Mouse (Mus musculus) cerebellum, adult 2 months (tissue): ENCODE measurements around the gene Trappc2l. TPM values are rescaled to one million over a fixed set of nuclear protein-coding genes. Genes with fewer than 3 reads are reported as not detected.
A peak's percentile ranks its signal among the peaks of the same experiment; 100 is the strongest.
"Not testable (repeated sequence)": the region's sequence is repeated elsewhere in the genome, so short reads cannot be mapped to it uniquely, and the experiment has no call there.

Experiments
- DNase-seq, 2 experiments: peaks; one replicate each; pipeline ENCODE4 v3.0.0; 2021
- H3K27ac ChIP-seq: fragments of 200-500 bp; 2 replicates; pipeline ENCODE4 v1.5.1; 2012; ENCODE audit warnings: low read length, control low read depth, inconsistent platforms; ENCODE audit not compliant: insufficient read depth
- H3K27me3 ChIP-seq: fragments of 200-500 bp; 2 replicates; pipeline ENCODE4 v1.6.1; 2012; ENCODE audit warnings: inconsistent platforms, mild to moderate bottlenecking, low read length, moderate library complexity; ENCODE audit not compliant: control insufficient read depth, insufficient read depth
- H3K4me1 ChIP-seq: fragments of 200-500 bp; 2 replicates; pipeline ENCODE4 v1.6.1; 2011; ENCODE audit warnings: low read length; ENCODE audit not compliant: control insufficient read depth, insufficient read depth
- H3K4me3 ChIP-seq: fragments of 200-500 bp; replicated peaks from 2 replicates; pipeline ENCODE3; 2011; ENCODE audit warnings: mild to moderate bottlenecking, low read depth, low read length, control low read depth; ENCODE audit not compliant: insufficient read depth
- CTCF ChIP-seq: fragments of 200-500 bp; IDR thresholded peaks from 2 replicates; pipeline ENCODE4 v1.5.1; 2011; ENCODE audit warnings: low read depth, mild to moderate bottlenecking, control low read depth, low read length, moderate library complexity, borderline replicate concordance; ENCODE audit not compliant: insufficient read depth
- POLR2A ChIP-seq: fragments of 200-500 bp; IDR thresholded peaks from 2 replicates; pipeline ENCODE4 v1.6.1; 2011; ENCODE audit warnings: low read length, control low read depth, borderline replicate concordance; ENCODE audit not compliant: insufficient read depth
- WGBS: fragments of 180-500 bp; shearing (Covaris S2); methylation state at CpG from one replicate; pipeline ENCODE4 v1.1.7; 2018; 5-methylcytosine and 5-hydroxymethylcytosine counted together
- polyA plus RNA-seq: library from polyadenylated mRNA; depleted of rRNA; stranded (reverse); fragments of >200 nt; gene quantifications from 2 replicates; pipeline ENCODE4 v1.2.3, GENCODE M21; 2012

Trappc2l gene
- polyA plus RNA-seq, 1 experiment: 206 TPM

DNA sequence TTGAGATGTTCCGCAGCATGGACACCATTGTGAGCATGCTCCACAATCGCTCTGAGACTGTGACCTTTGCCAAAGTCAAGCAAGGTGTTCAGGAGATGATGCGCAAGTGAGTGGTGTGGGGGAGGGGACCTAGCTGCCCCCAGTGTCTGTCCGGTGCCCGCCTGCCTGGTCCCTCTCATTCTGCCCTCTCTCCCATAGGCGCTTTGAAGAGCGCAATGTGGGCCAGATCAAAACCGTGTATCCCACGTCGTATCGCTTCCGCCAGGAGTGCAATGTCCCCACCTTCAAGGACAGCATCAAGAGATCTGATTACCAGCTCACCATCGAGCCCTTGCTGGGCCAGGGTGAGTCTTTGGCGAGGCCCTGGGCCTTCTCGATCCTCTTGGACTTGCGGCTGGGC is 41.4 kb upstream of the Trappc2l start:
- WGBS: 81% methylated on average over 16 of the region's 16 CpGs

DNA sequence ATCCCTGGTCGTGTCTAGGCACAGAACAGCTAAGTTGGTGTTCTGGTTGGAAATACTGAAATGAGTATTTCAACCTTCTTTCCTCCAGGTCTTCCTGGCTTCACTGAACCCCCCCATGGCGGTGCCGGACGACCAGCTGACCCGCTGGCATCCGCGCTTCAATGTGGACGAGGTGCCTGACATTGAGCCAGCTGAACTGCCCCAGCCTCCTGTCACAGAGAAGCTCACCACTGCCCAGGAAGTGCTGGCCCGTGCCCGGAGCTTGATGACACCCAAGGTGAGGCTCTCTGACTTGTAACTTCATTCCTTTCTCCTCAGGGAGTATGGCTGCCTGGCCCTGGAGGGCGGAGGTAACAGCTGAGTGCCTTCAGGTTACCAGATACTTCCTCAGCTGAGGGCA is 40.3 kb upstream of the Trappc2l start:
- no peak overlapping the region for H3K4me3 ChIP-seq
- 25% methylated on average over 11 of the region's 11 CpGs for WGBS
- no peak overlapping the region for H3K27ac ChIP-seq
- no peaks in the 10 kb centered on the region for H3K27me3 ChIP-seq
- peak; percentile 72 to 81 for DNase-seq
- TF ChIP-seq CTCF (no peak), POLR2A (no peak)
- peaks cover 45% of the 10 kb centered on the region for H3K4me1 ChIP-seq

More for the DNA sequence above, 41.4 kb upstream of the Trappc2l start:
- DNase-seq: no peak
- Histone ChIP-seq H3K4me3 (no peak overlapping the region), H3K27ac (no peak overlapping the region), H3K27me3 (no peaks in the 10 kb centered on the region), H3K4me1 (peaks cover 39% of the 10 kb centered on the region)
- no peak for TF ChIP-seq POLR2A
- TF ChIP-seq CTCF: no peak

DNA sequence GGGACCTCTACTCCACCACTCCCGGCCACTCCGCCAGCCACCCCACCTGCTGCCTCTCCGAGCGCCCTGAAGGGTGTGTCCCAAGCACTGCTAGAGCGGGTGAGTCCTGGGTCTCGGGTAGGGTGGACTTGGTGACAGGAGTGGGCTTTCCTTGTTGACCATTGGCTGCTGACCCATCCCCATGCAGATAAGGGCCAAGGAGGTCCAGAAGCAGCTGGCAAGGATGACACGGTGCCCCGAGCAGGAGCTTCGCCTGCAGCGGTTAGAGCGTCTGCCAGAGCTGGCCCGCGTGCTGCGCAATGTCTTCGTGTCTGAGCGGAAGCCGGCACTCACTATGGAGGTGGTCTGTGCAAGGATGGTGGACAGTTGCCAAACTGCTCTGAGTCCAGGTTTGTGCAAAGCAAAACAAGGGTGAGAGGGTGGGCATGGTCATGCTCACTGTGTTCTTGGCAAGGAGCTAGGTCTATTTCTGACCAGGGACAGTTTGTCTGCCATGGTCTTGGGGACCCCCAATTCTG is 39.6 kb upstream of the Trappc2l start:
- 71% methylated on average over 17 of the region's 17 CpGs for WGBS
- H3K4me1 ChIP-seq: peaks cover 42% of the 10 kb centered on the region
- H3K4me3 ChIP-seq: no peak overlapping the region
- DNase-seq: no peak
- H3K27ac ChIP-seq: no peak overlapping the region
- TF ChIP-seq POLR2A (no peak), CTCF (no peak)
- no peaks in the 10 kb centered on the region for H3K27me3 ChIP-seq

DNA sequence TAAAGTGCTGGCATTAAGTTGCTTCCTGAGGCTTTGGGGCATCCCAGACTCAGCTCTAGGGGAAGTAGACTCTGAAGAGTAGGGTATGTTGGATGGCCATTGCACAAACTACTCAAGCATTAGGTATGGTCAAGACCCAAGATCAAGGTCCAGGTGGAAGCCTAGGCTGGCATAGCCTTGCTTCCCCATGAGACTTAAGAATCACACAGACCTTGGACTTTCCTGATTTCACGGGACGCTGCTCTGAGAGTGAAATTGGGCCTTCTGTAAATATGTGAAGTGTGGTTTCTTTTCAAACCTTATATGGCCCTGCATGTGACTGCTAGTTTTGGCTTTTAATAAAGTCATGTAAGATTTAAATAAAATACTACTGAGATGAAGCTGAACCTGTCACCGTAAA is 38.7 kb upstream of the Trappc2l start:
- Histone ChIP-seq H3K27me3 (no peaks in the 10 kb centered on the region), H3K27ac (no peak overlapping the region), H3K4me1 (peaks cover 41% of the 10 kb centered on the region), H3K4me3 (no peak overlapping the region)
- WGBS: 95% methylated on average over 3 of the region's 3 CpGs
- DNase-seq: no peak
- no peak for TF ChIP-seq POLR2A
- TF ChIP-seq CTCF: no peak

DNA sequence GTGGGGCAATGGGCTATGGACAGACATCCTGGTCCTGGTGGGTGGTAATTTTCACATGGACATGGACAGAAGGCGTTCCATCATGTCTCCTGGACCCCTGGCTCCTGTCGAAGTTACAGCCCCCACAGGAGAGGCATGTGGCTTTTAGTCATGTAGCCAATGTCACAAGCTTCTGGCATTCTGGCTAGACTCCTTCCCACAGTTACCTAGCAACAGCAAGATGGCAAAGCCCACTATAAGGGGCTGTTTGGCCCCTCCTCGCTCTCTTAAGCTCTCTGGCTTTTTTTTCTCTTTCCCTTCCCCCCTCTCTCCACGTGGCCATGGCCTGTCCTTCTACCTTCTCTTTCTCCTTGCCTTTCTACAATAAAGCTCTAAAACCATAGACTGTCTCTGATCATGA is 38.3 kb upstream of the Trappc2l start:
- not testable (repeated sequence) for DNase-seq, H3K27ac ChIP-seq, H3K4me3 ChIP-seq, H3K27me3 ChIP-seq
- peaks cover 41% of the 10 kb centered on the region for H3K4me1 ChIP-seq
- 36% methylated on average over 4 of the region's 4 CpGs for WGBS

DNA sequence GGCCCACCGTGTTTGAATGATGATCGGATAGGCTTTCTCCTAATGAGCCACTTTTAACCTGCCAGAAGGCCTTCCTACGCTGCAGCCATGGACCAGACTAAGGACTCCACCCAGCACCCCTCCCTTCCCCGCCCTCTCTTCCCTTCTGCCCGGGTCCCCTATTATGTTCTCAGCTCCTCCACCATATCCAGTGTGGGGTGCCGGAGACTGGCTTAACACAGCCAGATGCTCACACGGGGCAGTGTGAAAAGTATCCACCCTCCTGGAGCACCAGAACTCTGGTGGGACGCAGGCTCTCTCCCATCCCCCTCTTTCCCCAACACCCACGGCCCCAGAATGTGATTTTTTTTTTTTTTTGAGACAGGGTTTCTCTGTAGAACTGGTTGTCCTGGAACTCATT is 37.9 kb upstream of the Trappc2l start:
- H3K27me3 ChIP-seq: no peaks in the 10 kb centered on the region
- TF ChIP-seq CTCF: no peak
- TF ChIP-seq POLR2A: no peak
- 52% methylated on average over 9 of the region's 9 CpGs for WGBS
- H3K27ac ChIP-seq: no peak overlapping the region
- no peak for DNase-seq
- peaks cover 41% of the 10 kb centered on the region for H3K4me1 ChIP-seq
- no peak overlapping the region for H3K4me3 ChIP-seq

DNA sequence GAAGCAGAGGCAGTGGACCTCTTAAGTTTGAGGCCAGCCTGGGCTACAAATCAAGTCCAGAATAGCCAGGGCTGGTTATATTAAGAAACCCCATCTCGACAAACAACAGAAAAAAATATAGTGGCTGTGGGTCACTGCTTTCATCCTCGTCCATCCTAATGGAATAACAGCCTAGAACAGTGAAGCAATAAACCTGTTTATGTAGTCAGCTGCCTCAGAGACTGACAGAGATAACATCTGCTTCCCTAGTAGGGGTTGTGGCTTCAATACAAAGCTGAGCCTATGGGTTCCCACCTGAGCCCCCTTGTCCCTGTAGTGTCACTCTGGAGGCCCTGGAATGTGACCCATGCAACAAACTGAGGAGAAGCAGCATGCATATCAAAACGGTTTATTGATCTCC is 37.2 kb upstream of the Trappc2l start:
- TF ChIP-seq CTCF: no peak
- TF ChIP-seq POLR2A: no peak
- no peak for DNase-seq
- WGBS: 49% methylated on average over 3 of the region's 3 CpGs

DNA sequence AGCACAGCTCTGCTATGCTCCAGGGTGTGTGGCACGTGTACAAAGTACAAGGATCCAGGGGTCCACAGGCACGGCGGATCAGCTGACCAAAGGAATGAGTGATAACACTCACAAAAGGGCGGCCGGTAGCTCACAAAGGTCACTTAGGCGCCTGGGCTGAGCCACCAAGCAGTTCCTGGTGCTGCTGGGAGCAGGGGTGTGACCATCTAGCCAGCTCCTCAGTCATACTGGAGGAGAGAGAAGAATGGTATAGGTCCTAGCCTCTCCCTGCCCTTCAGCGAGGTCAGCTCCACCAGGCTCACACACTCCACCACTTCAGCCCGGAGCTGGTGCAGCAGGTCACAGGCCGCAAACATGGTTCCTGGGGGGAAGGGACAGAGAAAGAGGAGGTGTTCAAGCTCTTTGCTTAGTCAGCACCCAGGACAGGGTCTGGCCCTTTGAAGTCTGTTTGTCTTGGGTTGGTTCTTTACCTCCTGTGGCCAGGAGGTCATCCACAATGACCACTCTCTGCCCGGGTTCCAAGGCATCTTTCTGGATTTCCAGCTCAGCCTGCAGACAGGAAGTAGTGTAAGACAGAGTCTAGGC is 36.7 kb upstream of the Trappc2l start:
- no peak overlapping the region for H3K4me3 ChIP-seq
- no peak overlapping the region for H3K27ac ChIP-seq
- peaks cover 35% of the 10 kb centered on the region for H3K4me1 ChIP-seq
- no peaks in the 10 kb centered on the region for H3K27me3 ChIP-seq
- TF ChIP-seq POLR2A (no peak), CTCF (no peak)
- 68% methylated on average over 10 of the region's 10 CpGs for WGBS
- DNase-seq: no peak

More for the DNA sequence above, 37.2 kb upstream of the Trappc2l start:
- no peak overlapping the region for H3K4me3 ChIP-seq
- H3K27me3 ChIP-seq: no peaks in the 10 kb centered on the region
- peaks cover 37% of the 10 kb centered on the region for H3K4me1 ChIP-seq
- H3K27ac ChIP-seq: no peak overlapping the region

DNA sequence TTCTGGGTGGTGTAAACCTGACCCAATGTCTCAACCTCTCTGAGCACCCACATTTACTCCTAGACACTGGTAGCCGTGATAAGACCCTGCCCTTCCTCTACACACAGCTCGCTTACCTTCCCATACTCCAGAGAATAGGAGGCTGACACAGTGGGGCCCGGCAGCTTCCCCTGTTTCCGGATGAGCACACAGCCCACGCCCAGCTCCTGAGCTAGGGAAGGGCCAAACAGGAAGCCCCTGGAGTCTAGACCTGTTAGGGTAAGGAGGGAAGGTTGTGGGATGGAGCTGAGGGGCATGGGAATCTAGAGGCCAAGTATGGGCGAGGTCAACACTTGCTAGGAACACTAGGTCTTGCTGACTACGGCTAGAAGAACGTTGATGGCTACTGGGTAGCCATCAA is 36.2 kb upstream of the Trappc2l start:
- H3K27ac ChIP-seq: no peak overlapping the region
- DNase-seq: no peak
- TF ChIP-seq POLR2A: no peak
- TF ChIP-seq CTCF: no peak
- H3K27me3 ChIP-seq: no peaks in the 10 kb centered on the region
- peak overlapping the region; percentile 86 for H3K4me3 ChIP-seq
- H3K4me1 ChIP-seq: peaks cover 30% of the 10 kb centered on the region
- WGBS: 70% methylated on average over 8 of the region's 8 CpGs
